Mouse (Mus musculus) small intestine, adult 2 months (tissue): ENCODE results near the gene Plppr3.

Experiments
- CTCF ChIP-seq: fragments of 200-500 bp; IDR thresholded peaks from 2 replicates; pipeline ENCODE4 v1.5.1; 2012; ENCODE audit warnings: low read depth, mild to moderate bottlenecking, control low read depth, inconsistent platforms, low read length, moderate library complexity, mixed read lengths; ENCODE audit not compliant: insufficient replicate concordance, insufficient read length; ENCODE audit errors: extremely low read depth
- POLR2A ChIP-seq: fragments of 200-500 bp; IDR thresholded peaks from 2 replicates; pipeline ENCODE4 v1.6.1; 2012; ENCODE audit warnings: low read depth, mild to moderate bottlenecking, control low read depth, inconsistent platforms, low read length, moderate library complexity

- TF ChIP-seq POLR2A, result peak; percentile 91
- no peak for TF ChIP-seq CTCF
Measured at GRCm38 (mm10) chr10:79916808-79917531, 42.5 kb upstream of the Plppr3 start, which contains the start of gene Kiss1r.
